Mouse (Mus musculus) common myeloid progenitor, adult 5-6 weeks (primary cell): ENCODE results near the gene Fars2. TPM values are rescaled to one million over a fixed set of nuclear protein-coding genes. Genes with fewer than 3 reads are reported as not detected.

ENCODE experiments used
- ATAC-seq: replicated peaks from 2 replicates; pipeline ENCODE4 v1.8.0; 2016; ENCODE audit warnings: low read depth, mild to moderate bottlenecking, moderate TSS enrichment, inconsistent platforms; ENCODE audit not compliant: poor library complexity, severe bottlenecking
- total RNA-seq: library from RNA; stranded (forward); fragments of 200-1000, 187-1606 nt; gene quantifications from 2 replicates; pipeline ENCODE4 v1.2.3, GENCODE M21; 2017

Gene Fars2
- total RNA-seq, 1 experiment from 2014 or later = 62.3 TPM

- no peak for ATAC-seq
Measured at GRCm38 (mm10) chr13:36492397-36492796, 375.2 kb downstream of the Fars2 start.

DNA sequence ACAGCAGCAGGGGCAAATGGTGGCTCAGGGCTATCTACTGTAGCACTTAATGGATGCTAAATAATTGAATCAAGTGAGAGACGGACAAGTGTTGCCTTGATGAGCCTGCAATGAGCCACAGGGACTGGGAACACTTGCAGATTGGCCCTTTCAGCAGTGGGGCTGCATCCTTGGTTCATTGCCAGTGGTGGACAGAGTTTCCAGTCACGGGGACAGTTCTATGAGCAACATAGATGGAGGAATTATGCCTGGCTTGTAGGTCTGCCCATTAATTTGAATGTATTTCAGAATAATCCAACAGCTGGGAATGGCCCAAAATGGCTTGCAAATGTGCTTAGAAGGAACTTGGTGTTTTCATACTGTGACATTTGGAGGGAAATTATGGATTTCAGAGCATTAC, 376.1 kb downstream of the Fars2 start:
- no peak for ATAC-seq

DNA sequence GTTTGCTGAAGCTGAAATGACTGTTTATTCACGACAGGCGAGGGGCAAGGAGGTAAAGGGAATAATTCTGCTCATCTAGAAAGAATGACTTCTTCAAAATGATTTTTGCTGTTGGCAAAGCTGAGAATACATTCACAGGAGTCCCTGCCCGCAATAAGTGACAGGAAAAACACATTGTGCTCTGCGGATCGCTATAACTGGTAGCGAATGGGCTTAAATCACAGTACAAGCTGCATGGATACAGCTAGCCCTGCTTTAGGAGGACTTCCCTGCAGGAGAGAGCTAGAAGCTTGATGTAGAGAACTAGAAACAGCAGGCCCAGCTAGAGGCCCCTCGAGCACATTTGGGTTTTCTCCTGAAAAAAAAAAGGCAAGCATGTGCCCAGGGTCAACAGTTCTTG, 376.6 kb downstream of the Fars2 start:
- no peak for ATAC-seq

DNA sequence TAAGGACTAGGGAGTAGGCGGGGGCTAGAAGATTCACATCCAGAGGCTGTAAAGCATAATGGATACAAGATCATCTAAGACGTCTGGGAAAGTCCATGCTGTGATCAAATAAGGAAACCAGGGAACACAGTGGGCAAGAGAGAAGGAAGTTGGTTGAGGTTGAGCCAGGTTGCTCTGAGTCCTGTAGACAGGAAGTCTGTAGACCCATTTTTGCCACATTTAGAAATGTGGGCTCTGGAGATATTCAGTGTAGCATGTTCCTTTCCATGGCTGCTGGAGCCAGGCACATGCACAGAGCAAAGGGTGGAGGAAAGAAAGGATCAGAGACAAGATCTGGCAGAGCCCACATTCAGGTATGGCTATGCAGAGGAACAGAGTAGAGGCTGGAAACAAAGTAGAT, 378.8 kb downstream of the Fars2 start:
- ATAC-seq = peak; percentile 76

GRCm38 (mm10) chr13:36497346-36497745, 380.1 kb downstream of the Fars2 start:
- no peak for ATAC-seq

DNA sequence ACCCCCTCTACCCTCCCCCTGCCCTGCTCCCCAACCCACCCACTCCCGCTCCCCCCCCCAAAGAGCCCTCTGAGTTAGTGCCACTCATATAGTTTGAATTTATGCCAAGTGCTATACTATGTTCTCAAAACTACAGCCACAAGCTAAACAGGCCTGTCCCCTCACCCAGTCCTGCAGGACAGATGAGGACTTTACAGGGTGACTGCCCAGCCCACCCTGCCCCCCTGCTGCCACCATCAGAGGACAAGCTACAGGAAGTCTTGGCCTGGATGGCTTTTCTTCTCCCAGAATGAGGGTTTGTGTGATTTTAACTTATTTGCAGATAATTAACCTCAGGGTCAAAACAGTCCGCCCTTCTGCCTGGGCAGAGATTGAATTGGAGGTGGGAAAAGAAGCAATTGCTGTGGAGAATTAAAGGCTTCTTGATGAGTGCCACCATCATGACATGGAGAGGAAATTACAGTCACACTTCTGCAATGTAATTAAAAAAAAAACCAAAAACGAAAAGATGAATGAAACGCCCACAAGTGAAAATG, 383.2 kb downstream of the Fars2 start:
- ATAC-seq = no peak

DNA sequence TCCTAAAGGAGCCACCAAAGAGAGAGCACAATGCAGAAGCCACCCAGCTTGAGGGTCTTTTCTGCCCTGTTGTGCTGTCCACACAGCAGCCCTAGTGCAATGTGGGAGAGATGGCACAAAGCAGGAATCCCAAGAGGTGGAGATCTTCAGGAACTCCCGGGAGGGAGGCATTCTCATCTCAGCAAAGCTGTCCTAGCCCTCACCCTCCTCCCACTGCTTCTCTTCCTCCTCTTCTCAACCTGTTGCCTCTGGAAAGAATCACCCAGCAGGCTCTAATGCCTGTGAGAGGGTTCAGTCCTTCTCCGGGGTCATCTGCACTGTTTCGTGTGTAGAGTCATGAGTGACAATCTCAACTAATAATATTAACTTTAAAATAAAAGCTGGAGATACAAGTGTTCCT, 386.3 kb downstream of the Fars2 start:
- no peak for ATAC-seq

- ATAC-seq = no peak
Measured at GRCm38 (mm10) chr13:36503991-36504390, 386.8 kb downstream of the Fars2 start.

DNA sequence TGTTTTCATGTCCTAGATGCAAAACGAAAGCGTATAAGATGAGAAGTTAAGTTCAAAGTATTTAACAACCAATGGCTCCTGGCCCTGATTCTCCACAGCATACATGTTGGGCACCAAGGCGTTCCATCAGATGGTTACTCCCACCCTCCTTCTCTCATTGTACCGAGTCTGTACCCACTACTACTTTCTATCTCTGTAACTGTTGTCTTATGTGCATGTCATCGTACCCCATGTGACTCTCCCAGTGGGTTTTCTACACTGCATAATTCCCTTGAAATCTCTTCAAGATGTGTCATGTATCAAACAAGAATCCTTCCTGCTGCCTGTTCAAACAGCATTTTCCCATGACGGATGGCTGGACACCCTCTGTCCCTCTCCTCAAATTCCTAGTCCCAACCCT, 388.5 kb downstream of the Fars2 start:
- ATAC-seq = no peak

DNA sequence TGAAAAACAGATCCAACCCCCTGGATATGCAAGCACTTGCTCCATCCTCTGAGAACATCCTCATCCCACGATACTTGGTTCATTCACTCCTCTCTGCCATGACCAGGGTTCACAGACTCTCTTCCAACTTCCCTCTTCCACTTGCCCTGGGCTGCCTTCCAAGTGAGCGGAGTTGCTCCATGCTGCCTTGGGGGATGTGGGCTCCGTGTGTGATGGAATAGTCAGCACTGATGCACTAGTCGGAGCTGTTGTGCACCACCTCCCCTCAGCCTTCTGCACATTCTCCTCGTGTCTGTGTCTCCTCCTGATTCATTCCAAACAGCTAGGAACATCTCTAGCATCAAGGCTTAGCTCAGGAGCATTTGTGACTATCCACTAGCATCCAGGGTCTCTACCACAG, 389.1 kb downstream of the Fars2 start:
- no peak for ATAC-seq

GRCm38 (mm10) chr13:36510161-36510560, 392.9 kb downstream of the Fars2 start:
- ATAC-seq = no peak

GRCm38 (mm10) chr13:36513126-36513525, 395.9 kb downstream of the Fars2 start:
- no peak for ATAC-seq

DNA sequence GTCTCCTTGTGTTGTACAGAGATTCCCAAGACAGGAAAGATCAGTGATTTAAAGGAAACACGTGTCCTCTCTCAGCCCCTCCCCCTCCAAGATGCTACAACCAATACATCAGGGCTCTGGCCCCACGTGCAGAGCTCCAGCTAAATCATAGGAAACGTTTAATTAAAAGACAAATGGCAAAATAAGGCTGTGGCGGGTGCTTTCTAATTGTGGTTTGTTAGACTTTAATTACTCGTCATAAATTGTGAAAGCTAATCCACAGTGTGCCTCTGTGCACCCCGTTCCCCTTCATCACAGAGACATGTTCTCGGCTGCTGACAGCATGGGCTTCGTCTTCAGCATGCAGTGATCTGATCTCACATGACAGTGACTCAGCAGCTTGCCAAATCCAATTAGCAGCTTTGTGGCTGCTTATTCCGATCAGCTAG, 400.9 kb downstream of the Fars2 start:
- no peak for ATAC-seq

DNA sequence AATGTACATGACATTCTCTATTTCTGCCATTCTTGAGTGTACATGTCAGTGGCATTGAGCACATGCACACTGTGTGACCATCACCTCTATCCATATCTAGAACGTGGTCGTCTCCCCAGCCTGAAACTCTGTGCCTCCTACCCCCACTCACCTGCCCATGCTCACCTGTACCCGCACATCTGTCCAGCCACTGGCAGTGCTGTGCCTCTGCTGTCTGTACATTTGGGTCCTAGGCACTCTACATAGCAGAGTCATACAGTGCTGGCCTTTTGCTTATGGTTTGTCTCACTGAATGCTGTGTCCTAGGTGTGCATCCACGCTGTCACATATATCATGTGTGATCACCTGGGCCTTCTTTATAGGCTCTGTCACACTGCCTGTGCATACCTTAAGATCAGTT, 410.5 kb downstream of the Fars2 start:
- no peak for ATAC-seq

DNA sequence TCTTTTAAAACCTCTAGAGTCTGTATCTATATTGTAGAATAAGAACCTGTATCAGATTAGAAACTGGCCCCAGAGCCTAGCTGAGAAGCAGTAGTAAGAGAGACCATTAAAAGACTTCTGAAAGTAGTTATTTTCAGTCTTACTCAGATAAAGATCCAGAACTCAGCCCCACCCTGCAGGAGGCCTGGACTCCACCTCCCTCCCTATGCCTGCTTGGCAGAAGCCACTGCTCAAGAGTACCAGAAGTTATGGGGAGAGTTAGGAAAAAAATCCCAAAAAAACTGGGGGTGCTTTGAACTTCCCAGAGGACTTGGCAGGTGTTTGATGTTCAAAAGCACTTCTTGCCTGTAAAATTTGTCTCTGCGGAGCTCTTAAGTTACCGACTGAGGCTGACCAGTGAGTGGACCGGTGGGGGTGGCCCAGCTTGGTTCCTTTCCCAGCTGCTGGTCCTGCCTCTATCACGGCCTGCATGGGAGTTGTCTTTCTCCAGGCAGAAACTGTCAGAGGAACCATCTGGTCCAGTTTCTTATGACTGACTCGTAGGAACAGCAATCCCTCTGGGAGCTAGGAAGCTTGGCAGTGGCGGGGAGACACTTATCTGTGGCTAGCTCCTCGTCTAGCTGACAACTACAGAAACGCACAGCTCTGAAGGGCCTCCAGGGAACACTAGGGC, 411.1 kb downstream of the Fars2 start:
- ATAC-seq = no peak

GRCm38 (mm10) chr13:36529467-36530039, 412.3 kb downstream of the Fars2 start:
- ATAC-seq = no peak

- ATAC-seq = no peak
Measured at GRCm38 (mm10) chr13:36530852-36531251, 413.6 kb downstream of the Fars2 start.

DNA sequence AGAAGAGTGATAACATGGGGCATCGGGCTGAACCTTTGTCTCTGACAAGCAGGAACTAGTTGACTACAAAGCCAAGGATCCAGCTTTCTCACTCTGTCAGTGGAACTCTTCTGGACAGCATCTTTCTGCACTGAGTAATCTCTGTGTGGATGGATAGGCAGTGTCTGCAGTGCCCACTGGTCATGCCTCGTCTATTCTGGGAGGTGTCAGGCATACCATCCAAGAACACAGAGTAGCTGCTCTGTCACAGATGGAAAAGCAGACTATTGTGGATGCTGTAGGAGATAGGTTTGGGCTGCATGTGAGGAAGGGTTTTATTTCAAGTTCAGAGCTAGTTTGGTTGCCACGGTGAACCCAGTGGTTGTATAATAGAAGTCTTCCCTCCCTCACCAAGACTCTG, 414.7 kb downstream of the Fars2 start:
- no peak for ATAC-seq

- no peak for ATAC-seq
Measured at GRCm38 (mm10) chr13:36533071-36533470, 415.9 kb downstream of the Fars2 start.

GRCm38 (mm10) chr13:36533518-36533917, 416.3 kb downstream of the Fars2 start:
- ATAC-seq = no peak

GRCm38 (mm10) chr13:36533966-36534540, 416.8 kb downstream of the Fars2 start:
- peak; percentile 78 for ATAC-seq
